Mouse (Mus musculus) CD4-positive helper T cell, adult 2 months (primary cell): ENCODE data around the gene BB287469.
A peak's percentile ranks its signal among the peaks of the same experiment; 100 is the strongest.
"Not testable (repeated sequence)": the region's sequence is repeated elsewhere in the genome, so short reads cannot be mapped to it uniquely, and the experiment has no call there.

Experiments
- DNase-seq: peaks from one replicate; pipeline ENCODE4 v3.0.0-alpha.2; 2012; ENCODE audit warnings: low read depth, missing footprints, low spot score

Gene BB287469

GRCm38 (mm10) chr12:87816277-87816676 lies at the start of gene BB287469:
BB287469 (plus strand) TSS chr12:87816577.
- DNase-seq = not testable (repeated sequence)

GRCm38 (mm10) chr12:87775655-87776054 lies 40.7 kb upstream of the BB287469 start, which contains the start of gene Gm21319:
Gm21319 (minus strand) TSS chr12:87775755.
- not testable (repeated sequence) for DNase-seq

- DNase-seq = not testable (repeated sequence)
Observed at GRCm38 (mm10) chr12:87795212-87795611, 21.2 kb upstream of the BB287469 start, which contains the start of gene Gm21936. Gm21936 (plus strand) TSS chr12:87795512.

GRCm38 (mm10) chr12:87797971-87798370 lies 18.4 kb upstream of the BB287469 start:
- not testable (repeated sequence) for DNase-seq

GRCm38 (mm10) chr12:87842239-87842638 lies 25.9 kb downstream of the BB287469 start, which contains the start of gene Gm2001:
Gm2001 (minus strand) TSS chr12:87842339.
- not testable (repeated sequence) for DNase-seq

- DNase-seq = not testable (repeated sequence)
Observed at GRCm38 (mm10) chr12:87850657-87851056, 34.3 kb downstream of the BB287469 start.

- not testable (repeated sequence) for DNase-seq
Observed at GRCm38 (mm10) chr12:87856067-87856466, 39.7 kb downstream of the BB287469 start.

- DNase-seq = peak; percentile 5
Observed at GRCm38 (mm10) chr12:87861740-87862692, 45.6 kb downstream of the BB287469 start.

GRCm38 (mm10) chr12:87863638-87864037 lies 47.3 kb downstream of the BB287469 start:
- not testable (repeated sequence) for DNase-seq

GRCm38 (mm10) chr12:87864048-87864447 lies 47.7 kb downstream of the BB287469 start:
- DNase-seq = not testable (repeated sequence)
